Mouse (Mus musculus) CD4-positive, CD25-positive, alpha-beta regulatory T cell (primary cell): ENCODE data around the gene Mesd. TPM values are rescaled to one million over a fixed set of nuclear protein-coding genes. Genes with fewer than 3 reads are reported as not detected.

Experiments
- polyA plus RNA-seq: library from polyadenylated mRNA; unstranded; fragments of 100-300 nt; shearing (Covaris generic); gene quantifications from one replicate; pipeline ENCODE4 v1.2.1, GENCODE M21; 2017

The Mesd gene
- 55.5 TPM for polyA plus RNA-seq

DNA sequence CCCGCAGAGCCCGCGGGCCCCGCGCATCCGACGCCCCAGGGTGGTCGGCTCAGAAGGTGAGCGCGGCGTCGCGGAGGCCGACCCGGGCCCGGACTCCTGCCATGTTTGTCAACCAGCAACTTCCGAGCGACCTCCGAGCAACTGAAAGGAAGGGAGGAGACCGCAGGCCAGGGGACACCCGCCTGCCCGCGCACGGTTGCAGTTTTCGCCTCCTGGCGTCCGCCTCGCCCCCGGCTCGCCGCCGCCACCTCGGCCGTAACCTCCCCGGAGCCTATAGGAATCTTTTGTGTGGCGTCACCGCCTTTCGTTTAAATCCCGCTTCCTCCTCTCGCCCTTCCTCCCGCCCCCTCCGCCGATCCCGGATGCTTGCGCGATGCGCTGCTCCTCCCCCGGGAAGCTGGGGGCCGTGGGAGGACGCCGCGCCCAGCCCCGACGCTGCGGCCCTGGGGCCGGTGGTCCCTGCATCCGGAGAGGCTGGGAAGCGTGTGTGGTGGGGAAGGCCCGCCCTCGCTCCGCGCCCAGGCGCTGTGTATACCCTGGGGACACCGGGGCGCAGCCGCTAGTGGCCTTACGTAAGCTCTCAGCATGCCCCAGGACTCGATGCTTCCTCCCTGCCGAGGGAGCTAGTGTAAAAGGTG, at the start of gene Mesd, which contains the start of gene Tlnrd1:
Mesd (plus strand) TSS at position 446 of the 638 bp plus-strand sequence.
Tlnrd1 (minus strand) TSS at position 285 of the 638 bp plus-strand sequence.

Other genes starting within 250 kb of the Mesd start
- gene Il16, start 138.7 kb upstream of the Mesd start, polyA plus RNA-seq, result 426 TPM
- not detected for gene Cfap161, start 89.6 kb upstream of the Mesd start, polyA plus RNA-seq
- 5.7 TPM for gene Tlnrd1, start 161 bp upstream of the Mesd start, polyA plus RNA-seq
- gene Cemip, start 202.0 kb downstream of the Mesd start, polyA plus RNA-seq, result 0.12 TPM